Mouse (Mus musculus) limb, embryonic 11.5 days (tissue): ENCODE results near the gene Inpp4b. TPM values are rescaled to one million over a fixed set of nuclear protein-coding genes. Genes with fewer than 3 reads are reported as not detected.

Experiments used
- ATAC-seq: fragments of 200-750 bp; cut with Nextera tagmentation; 2 replicates; pipeline ENCODE4 v1.8.0; 2017; ENCODE audit warnings: low read depth; ENCODE audit not compliant: insufficient number of reproducible peaks, low FRiP score, low TSS enrichment
- DNase-seq: peaks from one replicate; pipeline ENCODE4 v3.0.0-alpha.2; 2015; ENCODE audit warnings: low spot score
- H3K27ac ChIP-seq: fragments of 300-500 bp; sonication (generic); replicated peaks from 2 replicates; pipeline ENCODE4 v1.5.1; 2014; ENCODE audit warnings: low read depth, mild to moderate bottlenecking, low read length
- H3K27me3 ChIP-seq: fragments of 300-500 bp; sonication (generic); 2 replicates; pipeline ENCODE4 v1.6.1; 2014; ENCODE audit warnings: mild to moderate bottlenecking, low read length, mixed read lengths; ENCODE audit not compliant: control insufficient read depth, insufficient read depth
- H3K36me3 ChIP-seq: fragments of 300-500 bp; sonication (generic); 2 replicates; pipeline ENCODE4 v1.6.1; 2014; ENCODE audit warnings: mild to moderate bottlenecking, low read length, moderate library complexity, mixed read lengths; ENCODE audit not compliant: control insufficient read depth, insufficient read depth
- H3K4me1 ChIP-seq: fragments of 300-500 bp; sonication (generic); 2 replicates; pipeline ENCODE4 v1.6.1; 2014; ENCODE audit warnings: low read length, mixed read lengths; ENCODE audit not compliant: control insufficient read depth, insufficient read depth
- H3K4me2 ChIP-seq: fragments of 300-500 bp; sonication (generic); 2 replicates; pipeline ENCODE4 v1.6.1; 2014; ENCODE audit warnings: low read depth, mild to moderate bottlenecking, moderate library complexity; ENCODE audit not compliant: severe bottlenecking
- H3K4me3 ChIP-seq: fragments of 300-500 bp; sonication (generic); 2 replicates; pipeline ENCODE4 v1.5.1; 2014; ENCODE audit warnings: low read depth, low read length
- H3K9ac ChIP-seq: fragments of 300-500 bp; sonication (generic); 2 replicates; pipeline ENCODE4 v1.6.1; 2014; ENCODE audit warnings: mild to moderate bottlenecking, low read length
- H3K9me3 ChIP-seq: fragments of 300-500 bp; sonication (generic); 2 replicates; pipeline ENCODE4 v1.6.1; 2016; ENCODE audit warnings: low read length; ENCODE audit not compliant: control insufficient read depth
- WGBS: fragments of 180-500 bp; shearing (Covaris S2); extraction: QIAGEN DNeasy Blood & Tissue Kit; methylation state at CpG from one replicate; pipeline ENCODE4 v1.1.7; 2014; 5-methylcytosine and 5-hydroxymethylcytosine counted together
- polyA plus RNA-seq: library from polyadenylated mRNA; unstranded; fragments of >200 nt; fragmentation: Nextera tagmentation; extraction: Ambion mirVana; gene quantifications from 2 replicates; pipeline ENCODE4 v1.2.1, GENCODE M21; 2014

Inpp4b gene
- polyA plus RNA-seq, 1 experiment from 2014 or later: 8.8 TPM

- Histone ChIP-seq H3K4me3 (no peak overlapping the region), H3K27me3 (no peaks in the 10 kb centered on the region), H3K4me2 (no peak overlapping the region), H3K9me3 (no peaks in the 10 kb centered on the region), H3K4me1 (no peaks in the 10 kb centered on the region), H3K36me3 (no peaks in the 10 kb centered on the region), H3K9ac (no peak overlapping the region), H3K27ac (no peak overlapping the region)
- ATAC-seq (no peak), DNase-seq (no peak)
- WGBS: 80% methylated on average over 2 of the region's 2 CpGs
Measured at GRCm38 (mm10) chr8:81412707-81413106, 70.4 kb downstream of the Inpp4b start.

- Histone ChIP-seq H3K36me3 (no peaks in the 10 kb centered on the region), H3K4me3 (no peak overlapping the region), H3K9ac (no peak overlapping the region), H3K27me3 (no peaks in the 10 kb centered on the region), H3K27ac (no peak overlapping the region), H3K4me2 (no peak overlapping the region), H3K4me1 (no peaks in the 10 kb centered on the region), H3K9me3 (no peaks in the 10 kb centered on the region)
- ATAC-seq (no peak), DNase-seq (no peak)
- WGBS: 89% methylated on average over 3 of the region's 3 CpGs
Measured at GRCm38 (mm10) chr8:81443957-81444356, 101.6 kb downstream of the Inpp4b start.

- Histone ChIP-seq H3K4me1 (no peaks in the 10 kb centered on the region), H3K4me2 (no peak overlapping the region), H3K9me3 (no peaks in the 10 kb centered on the region), H3K9ac (no peak overlapping the region), H3K27me3 (no peaks in the 10 kb centered on the region), H3K27ac (no peak overlapping the region), H3K4me3 (no peak overlapping the region), H3K36me3 (no peaks in the 10 kb centered on the region)
- ATAC-seq: no peak
- DNase-seq: no peak
- WGBS: 83% methylated on average over 2 of the region's 2 CpGs
Measured at GRCm38 (mm10) chr8:81449798-81450197, 107.4 kb downstream of the Inpp4b start.

GRCm38 (mm10) chr8:81452082-81452481 lies 109.7 kb downstream of the Inpp4b start:
- Histone ChIP-seq H3K9ac (no peak overlapping the region), H3K36me3 (no peaks in the 10 kb centered on the region), H3K4me2 (no peak overlapping the region), H3K9me3 (no peaks in the 10 kb centered on the region), H3K27ac (no peak overlapping the region), H3K4me3 (no peak overlapping the region), H3K4me1 (no peaks in the 10 kb centered on the region), H3K27me3 (no peaks in the 10 kb centered on the region)
- ATAC-seq (peak; percentile 44; the same call in 1 of the 2 replicates), DNase-seq (peak; percentile 25)
- 56% methylated on average over 6 of the region's 6 CpGs for WGBS

GRCm38 (mm10) chr8:81454830-81455229 lies 112.5 kb downstream of the Inpp4b start:
- H3K9ac ChIP-seq: no peak overlapping the region
- H3K27ac ChIP-seq: no peak overlapping the region
- DNase-seq: no peak
- no peaks in the 10 kb centered on the region for H3K4me1 ChIP-seq
- no peak overlapping the region for H3K4me2 ChIP-seq
- H3K4me3 ChIP-seq: no peak overlapping the region
- no peaks in the 10 kb centered on the region for H3K9me3 ChIP-seq
- 89% methylated on average over 2 of the region's 2 CpGs for WGBS
- no peak for ATAC-seq
- no peaks in the 10 kb centered on the region for H3K27me3 ChIP-seq
- H3K36me3 ChIP-seq: no peaks in the 10 kb centered on the region

- ATAC-seq: no peak
- H3K9me3 ChIP-seq: no peaks in the 10 kb centered on the region
- no peaks in the 10 kb centered on the region for H3K4me1 ChIP-seq
Measured at GRCm38 (mm10) chr8:81463762-81464161, 121.4 kb downstream of the Inpp4b start.

GRCm38 (mm10) chr8:81466776-81467175 lies 124.4 kb downstream of the Inpp4b start:
- Histone ChIP-seq H3K27ac (no peak overlapping the region), H3K9ac (no peak overlapping the region), H3K9me3 (no peaks in the 10 kb centered on the region), H3K36me3 (no peaks in the 10 kb centered on the region), H3K4me1 (no peaks in the 10 kb centered on the region), H3K4me2 (no peak overlapping the region), H3K4me3 (no peak overlapping the region), H3K27me3 (no peaks in the 10 kb centered on the region)
- no peak for DNase-seq
- 66% methylated on average over 2 of the region's 2 CpGs for WGBS
- no peak for ATAC-seq

More at GRCm38 (mm10) chr8:81463762-81464161, 121.4 kb downstream of the Inpp4b start:
- no peak for DNase-seq
- Histone ChIP-seq H3K4me2 (no peak overlapping the region), H3K9ac (no peak overlapping the region), H3K4me3 (no peak overlapping the region), H3K27ac (no peak overlapping the region), H3K36me3 (no peaks in the 10 kb centered on the region), H3K27me3 (no peaks in the 10 kb centered on the region)
- WGBS: 66% methylated on average over 3 of the region's 3 CpGs

- H3K4me3 ChIP-seq: no peak overlapping the region
- H3K4me1 ChIP-seq: no peaks in the 10 kb centered on the region
- ATAC-seq (no peak), DNase-seq (no peak)
- H3K4me2 ChIP-seq: no peak overlapping the region
- no peaks in the 10 kb centered on the region for H3K9me3 ChIP-seq
- H3K36me3 ChIP-seq: no peaks in the 10 kb centered on the region
- WGBS: 45% methylated on average over 3 of the region's 3 CpGs
- no peak overlapping the region for H3K9ac ChIP-seq
- no peaks in the 10 kb centered on the region for H3K27me3 ChIP-seq
- H3K27ac ChIP-seq: no peak overlapping the region
Measured at GRCm38 (mm10) chr8:81478674-81479073, 136.3 kb downstream of the Inpp4b start.

- no peak overlapping the region for H3K4me3 ChIP-seq
- no peak overlapping the region for H3K9ac ChIP-seq
- H3K4me2 ChIP-seq: no peak overlapping the region
- H3K36me3 ChIP-seq: no peaks in the 10 kb centered on the region
- ATAC-seq (no peak), DNase-seq (no peak)
- no peaks in the 10 kb centered on the region for H3K9me3 ChIP-seq
- H3K4me1 ChIP-seq: no peaks in the 10 kb centered on the region
- H3K27ac ChIP-seq: no peak overlapping the region
- H3K27me3 ChIP-seq: no peaks in the 10 kb centered on the region
- WGBS: 79% methylated on average over 1 of the region's 1 CpGs
Measured at GRCm38 (mm10) chr8:81483834-81484233, 141.5 kb downstream of the Inpp4b start.
